Mouse (Mus musculus): ENCODE data around the gene Polr3k.

The Polr3k gene

DNA sequence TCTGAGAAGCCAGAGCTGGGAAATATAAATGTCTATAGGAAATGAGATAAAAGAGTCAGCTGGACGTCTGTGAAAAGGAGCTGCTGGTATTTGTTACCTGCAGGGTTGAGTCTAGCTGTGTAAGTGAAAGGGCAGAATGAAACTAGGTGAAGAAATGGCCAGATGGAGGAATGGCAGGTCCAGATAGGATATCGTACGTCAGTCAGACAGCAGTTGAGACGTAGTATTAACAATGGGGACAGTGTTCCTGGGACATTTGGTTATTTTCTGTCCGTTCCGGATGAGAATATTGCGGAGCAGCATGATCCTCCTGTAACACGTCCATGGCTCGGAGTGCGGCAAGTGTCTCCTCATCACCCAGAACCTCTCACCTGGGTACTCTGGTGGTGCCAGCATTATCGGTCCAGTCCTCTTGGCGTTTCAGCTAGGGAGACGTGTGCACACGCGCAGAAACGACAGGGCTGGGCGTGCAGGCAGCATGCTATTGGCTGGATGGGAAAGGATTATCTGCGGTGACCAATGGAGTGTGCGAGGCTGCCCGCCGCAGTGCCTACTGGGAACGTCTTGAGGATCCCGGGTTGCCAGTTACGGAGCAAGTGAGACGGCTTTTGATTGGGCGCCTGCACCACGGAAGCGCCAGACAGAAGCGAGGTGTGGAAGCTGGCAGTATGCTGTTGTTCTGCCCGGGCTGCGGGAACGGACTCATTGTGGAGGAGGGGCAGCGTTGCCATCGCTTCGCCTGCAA, at the start of gene Polr3k:
Gene Polr3k, plus strand, starts transcription at position 547 of the 745 bp plus-strand sequence.
- peak; percentile 96 for DNase-seq (ENCODE audit: low read depth)

DNA sequence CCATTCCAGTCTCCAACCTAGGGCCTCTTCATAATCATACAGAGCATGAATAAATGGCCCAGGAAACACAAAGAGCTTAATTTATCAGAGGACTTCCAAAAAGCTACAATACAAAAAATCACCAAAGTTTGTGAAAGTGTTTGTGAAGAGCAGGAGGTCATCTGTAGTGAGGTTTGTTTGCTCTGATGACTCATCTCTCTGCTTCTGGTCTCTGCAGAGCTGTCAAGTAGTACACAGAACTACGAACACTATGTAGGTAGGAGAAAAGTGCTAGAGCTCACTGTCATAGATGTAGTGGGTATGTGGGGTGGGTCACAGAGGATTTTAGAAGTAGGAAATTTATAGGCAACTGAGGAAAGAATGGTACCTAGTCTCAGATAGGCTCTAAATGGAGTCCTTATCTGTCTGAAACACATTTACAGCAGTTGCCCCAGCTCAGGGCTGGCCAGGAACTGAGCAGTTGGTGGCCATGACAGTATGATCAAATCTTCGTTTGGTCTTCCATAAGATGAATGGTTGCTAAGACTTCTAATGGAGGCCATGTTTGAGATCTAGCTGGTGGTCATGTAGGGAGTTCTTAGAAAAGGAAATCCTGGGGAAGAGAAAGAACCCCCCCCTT, 35.0 kb upstream of the Polr3k start:
- DNase-seq (ENCODE audit: low read depth), result no peak

DNA sequence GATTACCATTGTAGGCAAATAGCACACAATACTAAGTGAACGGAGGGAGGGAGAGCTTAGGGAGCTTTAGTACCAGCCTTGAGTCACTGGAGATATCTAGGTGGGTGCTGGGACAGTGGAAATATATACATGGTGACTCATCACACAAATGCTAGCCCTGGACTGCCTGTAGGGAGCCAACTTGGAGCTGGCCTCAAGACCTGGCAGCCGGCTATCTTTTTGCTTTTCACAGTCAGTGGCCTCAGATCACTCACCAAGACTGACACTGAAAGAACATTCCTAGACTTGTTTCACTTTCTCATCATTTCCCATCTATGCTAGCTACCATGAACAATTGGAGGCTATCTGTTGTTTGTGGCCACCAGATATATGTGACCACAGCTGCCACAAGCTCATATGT, 31.4 kb upstream of the Polr3k start:
- no peak for DNase-seq (ENCODE audit: low read depth)

DNA sequence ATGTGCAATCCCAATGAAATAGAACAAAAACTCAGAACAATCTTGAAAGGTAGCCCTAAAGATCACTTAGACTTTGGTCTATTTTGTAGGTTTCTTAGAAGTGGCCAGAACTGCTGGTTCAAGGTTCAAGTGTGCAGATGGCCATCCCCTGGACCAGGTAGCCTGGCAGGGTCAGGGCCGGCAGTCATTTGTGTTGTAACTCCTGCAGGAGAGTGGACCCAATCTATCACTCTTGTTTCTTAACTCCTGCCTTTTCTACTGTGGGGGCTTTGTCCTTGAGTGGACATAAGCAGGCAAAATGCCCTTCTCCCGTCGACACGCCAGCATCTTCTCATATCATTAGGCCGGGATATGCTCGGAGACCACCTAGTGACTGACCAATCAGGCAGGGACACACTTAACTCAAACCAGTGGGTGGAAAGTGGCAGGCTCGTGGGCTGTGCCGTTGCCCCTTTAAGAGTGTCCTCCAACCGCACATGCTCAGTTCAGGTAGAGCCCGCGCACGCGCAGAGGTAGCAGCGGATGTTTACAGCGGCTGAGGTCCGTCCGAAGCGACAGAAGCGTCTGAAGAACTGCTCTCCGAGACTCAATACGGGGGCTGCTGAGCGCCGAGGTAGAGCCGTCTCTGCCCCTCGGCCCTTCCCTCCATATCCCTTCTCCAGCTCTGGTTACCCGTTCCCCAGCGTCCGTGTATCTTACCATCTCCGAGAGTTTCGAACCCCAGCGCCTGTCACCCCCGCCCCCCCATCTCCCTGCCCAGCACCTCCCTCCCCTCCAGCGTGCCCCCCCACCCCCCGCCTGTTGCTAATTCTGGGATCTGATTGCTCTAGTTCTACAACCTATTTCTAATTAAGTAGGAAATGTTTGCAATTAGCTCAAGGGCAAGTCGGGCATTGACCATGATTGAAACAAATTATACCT, 26.5 kb upstream of the Polr3k start, which contains the start of gene Pcmtd2:
Gene Pcmtd2, plus strand, starts transcription at position 483 of the 921 bp plus-strand sequence.
- DNase-seq (ENCODE audit: low read depth), result peak; percentile 94

DNA sequence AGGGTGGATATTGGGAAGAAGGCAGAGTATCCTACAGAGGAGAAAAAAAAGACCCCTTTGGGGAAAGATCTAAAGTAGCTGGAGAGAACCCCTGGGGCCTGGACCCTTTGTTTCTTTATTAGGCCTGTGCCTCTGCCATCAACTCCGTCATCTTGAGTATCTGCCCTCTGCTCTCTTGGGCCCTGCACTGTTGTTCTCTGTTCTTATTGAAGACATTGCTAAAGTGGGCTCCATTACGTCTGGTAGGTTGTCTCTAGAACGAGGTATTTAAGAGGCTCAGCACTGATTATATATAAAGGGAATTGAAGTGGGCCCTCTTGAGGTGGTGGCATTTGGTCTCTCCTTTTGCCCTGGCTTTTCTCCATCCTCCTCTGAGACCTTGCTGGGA, 25.9 kb upstream of the Polr3k start:
- DNase-seq (ENCODE audit: low read depth), result no peak

DNA sequence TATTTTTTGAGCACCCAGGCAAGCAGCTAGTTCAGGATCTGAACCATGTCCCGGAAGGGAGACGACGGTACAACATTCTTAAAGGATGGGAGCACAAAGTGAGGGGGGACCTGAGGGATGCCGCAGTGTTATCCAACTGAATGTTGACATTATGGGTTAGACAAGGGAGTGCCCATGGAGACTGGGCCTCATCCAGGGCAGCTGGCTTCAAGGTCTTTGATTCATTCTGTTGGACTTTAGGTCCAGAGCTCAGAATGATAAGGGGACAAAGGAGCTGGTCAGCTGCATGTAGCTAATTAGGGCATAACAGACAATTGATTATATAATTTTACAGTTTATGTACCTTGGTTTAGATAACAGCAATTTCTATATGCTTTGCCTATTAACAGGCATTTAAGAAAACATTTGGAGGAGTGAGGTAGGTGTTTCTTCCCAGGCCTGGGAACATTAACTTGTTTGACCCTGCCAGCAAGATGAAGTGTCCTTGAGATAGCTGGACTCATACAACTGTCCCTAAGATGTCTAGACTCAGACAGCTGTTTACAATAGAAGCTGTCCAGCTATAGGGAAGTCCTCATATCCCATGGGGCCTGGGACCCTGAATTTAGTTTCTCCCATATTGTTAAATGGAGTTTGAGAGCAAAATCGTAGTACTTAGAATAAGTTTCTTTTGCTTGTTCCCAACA, 18.3 kb upstream of the Polr3k start:
- no peak for DNase-seq (ENCODE audit: low read depth)

DNA sequence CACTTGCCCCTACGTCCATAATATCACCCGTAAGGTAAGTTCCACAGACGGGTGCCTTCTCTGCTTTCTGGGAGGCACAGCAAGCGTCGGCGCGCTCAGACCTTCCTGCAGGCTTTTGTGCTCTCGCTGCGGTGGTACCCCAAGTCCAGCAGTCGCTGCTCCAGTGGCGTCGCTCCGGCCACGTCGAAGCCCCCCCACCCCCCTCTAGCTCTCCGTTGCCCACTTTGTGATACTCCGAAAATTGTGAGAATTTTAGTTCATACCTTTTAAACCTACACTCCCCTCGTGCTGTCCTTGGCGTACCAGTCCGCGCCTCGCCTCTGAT, 361 bp downstream of the Polr3k start:
- DNase-seq (ENCODE audit: low read depth), result no peak

DNA sequence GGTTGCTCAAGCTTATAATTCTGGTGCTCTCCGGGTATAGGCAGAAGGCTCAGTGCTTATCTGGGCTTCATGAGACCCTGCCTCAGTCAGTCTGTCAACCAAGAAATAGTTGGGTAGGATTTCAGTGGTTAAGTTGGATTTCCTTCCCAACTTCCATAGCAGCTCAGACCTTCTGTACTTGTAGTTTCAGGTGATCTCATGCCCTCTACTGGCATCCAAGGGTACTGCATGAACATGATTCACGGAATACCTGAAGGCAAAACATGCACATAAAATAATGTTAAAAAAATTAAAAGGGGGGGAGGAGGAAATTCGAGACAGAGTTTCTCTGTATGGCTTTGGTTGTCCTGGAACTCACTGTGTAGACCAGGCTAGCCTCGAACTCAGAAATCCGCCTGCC, 2.8 kb downstream of the Polr3k start:
- DNase-seq (ENCODE audit: low read depth), result peak; percentile 82

DNA sequence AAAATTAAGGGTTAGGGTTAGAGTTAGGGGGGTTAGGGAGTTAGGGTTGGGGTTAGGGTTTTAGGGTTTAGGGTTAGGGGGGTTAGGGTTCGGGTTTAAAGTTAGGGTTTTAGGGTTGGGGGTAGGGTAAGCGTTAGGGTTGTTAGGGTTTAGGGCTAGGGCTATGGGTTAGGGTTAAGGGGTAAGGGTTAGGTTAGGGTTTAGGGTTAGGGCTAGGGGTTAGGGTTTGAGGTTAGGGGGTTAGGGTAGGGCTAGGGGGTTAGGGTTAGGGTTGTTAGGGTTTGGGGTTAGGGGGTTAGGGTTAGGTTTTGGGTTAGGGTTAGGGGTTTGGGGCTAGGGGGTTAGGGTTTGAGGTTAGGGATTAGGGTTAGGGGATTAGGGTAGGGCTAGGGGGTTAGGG, 6.9 kb downstream of the Polr3k start:
- DNase-seq (ENCODE audit: low read depth), result no peak

DNA sequence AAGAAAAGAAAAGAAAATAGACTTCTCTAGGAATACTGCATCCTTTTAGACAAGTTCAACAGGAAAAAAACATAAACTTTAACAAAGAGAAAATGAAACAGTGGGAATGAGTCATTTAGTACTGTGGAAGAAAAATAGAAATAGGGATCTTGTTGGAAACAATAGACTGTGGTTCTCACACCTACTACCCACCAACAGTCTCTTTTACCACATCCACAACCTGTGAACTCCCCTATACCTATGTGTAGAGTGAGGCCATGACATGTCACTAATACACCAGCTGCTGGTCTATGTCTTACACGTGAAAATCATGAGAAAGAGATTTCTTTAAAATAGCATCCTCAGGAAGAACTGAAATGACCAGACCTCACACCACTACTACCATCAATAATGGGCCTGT, 14.8 kb downstream of the Polr3k start:
- DNase-seq (ENCODE audit: low read depth), result no peak

DNA sequence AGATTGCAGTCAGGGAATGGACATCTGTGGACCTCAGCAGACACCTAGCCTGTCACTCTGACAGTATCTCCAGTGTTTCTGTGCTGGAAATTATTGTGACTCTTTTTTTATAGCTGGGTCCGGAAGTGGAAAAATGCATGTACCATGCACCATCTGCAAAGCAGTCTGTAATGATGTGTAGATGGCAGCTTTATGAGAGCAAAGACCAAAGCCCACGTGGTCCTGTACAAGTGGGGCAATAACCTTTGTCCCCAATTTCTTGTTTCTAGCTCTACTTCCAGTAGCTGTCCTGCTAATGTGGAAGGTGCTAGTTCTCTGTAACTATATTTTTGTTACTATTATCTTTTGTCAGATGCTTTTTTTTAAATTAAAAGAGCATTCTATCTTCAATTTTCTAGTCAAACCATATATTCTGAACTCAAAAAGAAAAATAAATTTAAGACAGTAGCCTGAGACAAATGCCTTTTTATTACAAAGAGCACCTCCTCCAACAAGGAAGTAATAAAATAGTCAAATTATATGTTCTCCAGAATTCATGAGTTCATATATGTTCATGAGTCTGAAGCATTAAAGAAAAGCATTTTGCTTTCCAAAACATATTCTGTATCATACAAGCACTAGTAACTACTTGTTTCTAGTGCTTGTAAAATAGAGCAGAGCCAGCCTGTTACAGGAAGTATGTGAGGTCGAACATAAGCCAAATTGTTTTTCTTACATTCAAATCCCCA, 19.0 kb downstream of the Polr3k start:
- DNase-seq (ENCODE audit: low read depth), result no peak

DNA sequence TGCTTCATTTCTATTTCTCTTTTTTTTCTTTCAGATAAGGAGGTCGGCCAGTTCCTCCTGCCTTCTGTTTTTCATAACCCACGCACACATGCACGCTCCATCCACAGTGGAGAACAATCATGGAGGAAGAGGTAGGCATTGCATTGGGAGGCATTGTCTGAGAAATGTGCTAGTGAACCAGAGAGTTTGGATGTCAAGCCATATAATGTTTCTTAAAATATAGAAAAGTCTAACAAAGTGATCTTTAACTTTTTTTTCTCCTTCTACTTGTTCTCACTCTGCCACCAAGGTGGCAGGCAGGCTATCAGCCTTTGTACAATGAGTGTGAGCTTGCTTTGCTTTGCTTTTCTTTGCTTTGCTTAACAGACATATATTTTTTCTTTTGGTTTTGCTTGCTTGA, 53.7 kb downstream of the Polr3k start:
- DNase-seq (ENCODE audit: low read depth), result peak; percentile 71

DNA sequence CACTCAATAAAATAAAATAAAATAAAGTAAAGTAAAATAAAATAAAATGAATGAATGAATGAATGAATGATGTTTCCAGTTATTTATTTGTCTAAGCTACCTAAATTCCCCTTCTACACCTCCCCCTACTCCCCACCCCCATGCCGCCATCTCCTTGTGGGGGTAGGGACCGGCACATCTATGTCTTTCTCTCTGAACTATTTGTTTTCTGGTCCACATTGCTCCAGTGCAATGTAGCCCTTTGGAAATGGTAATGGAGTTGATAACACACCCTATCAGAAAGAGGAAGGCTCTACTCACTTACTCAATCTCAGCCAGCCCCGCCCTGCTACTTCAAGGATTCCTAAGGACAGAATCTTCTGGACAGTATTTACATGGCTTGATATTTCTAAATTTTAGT, 54.4 kb downstream of the Polr3k start:
- DNase-seq (ENCODE audit: low read depth), result peak; percentile 54
